Mouse (Mus musculus): ENCODE measurements around the gene A930004D18Rik. TPM values are rescaled to one million over a fixed set of nuclear protein-coding genes. Genes with fewer than 3 reads are reported as not detected.

The A930004D18Rik gene
- polyA plus RNA-seq, 1 experiment from 2014 or later, result 9.5 TPM

DNA sequence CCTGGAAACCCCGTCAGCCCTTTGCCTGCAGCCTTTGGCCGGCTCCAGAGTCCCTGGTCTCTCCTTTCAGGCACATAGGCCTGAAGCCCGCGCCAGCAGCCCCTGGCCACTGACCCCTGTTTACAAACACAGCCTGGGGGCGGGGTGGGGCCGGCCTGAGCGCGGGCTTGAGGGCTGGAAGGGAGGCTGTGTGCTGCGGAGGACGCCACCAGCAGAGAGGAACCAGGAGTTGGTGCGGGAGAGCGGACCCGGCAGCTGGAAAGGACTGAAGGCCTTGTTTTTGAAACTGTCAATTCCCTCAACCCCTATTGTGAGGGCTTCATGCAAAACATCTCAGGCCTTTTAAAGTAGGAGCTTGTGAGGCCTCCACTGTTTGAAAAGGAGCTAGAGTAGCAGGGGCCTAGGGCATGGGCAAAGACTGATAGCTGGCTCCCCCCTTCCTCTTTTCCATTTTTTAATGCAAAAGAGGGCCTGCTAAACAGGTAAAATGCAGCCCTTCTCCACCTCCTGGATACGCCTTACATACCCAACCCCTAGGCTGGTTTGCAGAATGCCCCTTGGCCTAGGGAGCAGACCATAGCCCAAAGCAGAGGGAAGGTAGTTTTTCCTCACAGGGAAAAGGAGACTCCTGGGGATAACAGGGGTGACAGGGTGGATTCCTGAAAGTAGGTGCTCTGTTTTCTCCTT is 3.8 kb upstream of the A930004D18Rik start:
- Histone ChIP-seq H3K9me3 (replicated peaks; ENCODE audit: control insufficient read depth, low read length) (no peaks in the 10 kb centered on the region), H3K36me3 (ENCODE audit: control insufficient read depth, insufficient read depth) (no peaks in the 10 kb centered on the region), H3K4me2 (ENCODE audit: low read depth, low read length) (peak overlapping the region; percentile 43), H3K4me3 (ENCODE audit: low read length) (no peak overlapping the region), H3K4me1 (ENCODE audit: control insufficient read depth, insufficient read depth, low read length) (peaks cover 14% of the 10 kb centered on the region), H3K9ac (ENCODE audit: low read length) (peak overlapping the region; percentile 63), H3K27me3 (ENCODE audit: control insufficient read depth, insufficient read depth, low read length) (no peaks in the 10 kb centered on the region), H3K27ac (ENCODE audit: low read length) (peak overlapping the region; percentile 3; the same call in 1 of the 2 replicates)
- WGBS, result 37% methylated on average over 14 of the region's 14 CpGs
- peak; percentile 52; the same call in 1 of the 2 replicates for ATAC-seq (replicated peaks; ENCODE audit: extremely low read depth, insufficient read depth, low FRiP score)

DNA sequence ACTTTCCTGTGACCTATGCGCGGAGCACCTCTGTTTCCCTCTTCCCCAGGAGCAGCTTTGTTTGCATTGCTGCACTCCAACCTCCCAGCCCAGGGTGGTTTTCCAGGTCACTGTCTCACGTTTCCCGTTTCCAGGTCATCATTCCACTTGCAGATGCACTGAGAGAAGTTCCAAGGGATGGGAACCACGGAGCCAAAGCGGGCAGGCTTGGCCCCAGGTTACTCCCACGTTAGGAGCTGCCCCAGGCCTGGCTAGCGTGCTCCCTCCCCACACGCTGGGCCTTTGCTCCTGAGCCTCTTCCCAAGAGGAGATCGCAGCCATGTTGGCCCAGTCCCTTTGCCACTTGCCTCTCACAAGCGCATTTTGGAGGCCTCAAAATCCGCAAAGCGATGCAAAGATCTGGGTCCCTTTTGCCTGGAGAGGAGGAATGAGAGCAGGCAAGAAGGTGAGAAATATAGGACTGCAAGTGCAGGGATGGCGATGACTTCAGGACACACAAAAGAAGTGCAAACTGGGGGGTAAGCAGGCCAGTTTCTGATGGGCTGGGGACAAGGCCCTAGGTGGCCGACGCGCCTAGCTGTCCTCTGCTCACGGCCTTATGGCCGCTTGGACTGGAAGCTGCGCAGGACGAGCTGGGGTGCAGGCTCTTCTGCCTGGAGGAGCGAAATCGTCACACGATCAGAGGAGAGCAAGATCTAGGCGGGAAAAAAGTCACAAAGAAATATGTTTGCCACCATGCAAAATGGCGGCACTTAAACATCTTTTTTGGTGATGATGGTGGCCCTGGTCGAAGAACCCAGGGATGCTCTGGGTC is 3.0 kb upstream of the A930004D18Rik start:
- Histone ChIP-seq H3K9ac (ENCODE audit: low read length) (peak overlapping the region; percentile 63), H3K4me2 (ENCODE audit: low read depth, low read length) (peak overlapping the region; percentile 43), H3K27me3 (ENCODE audit: control insufficient read depth, insufficient read depth, low read length) (no peaks in the 10 kb centered on the region), H3K4me1 (ENCODE audit: control insufficient read depth, insufficient read depth, low read length) (peaks cover 14% of the 10 kb centered on the region), H3K36me3 (ENCODE audit: control insufficient read depth, insufficient read depth) (no peaks in the 10 kb centered on the region), H3K4me3 (ENCODE audit: low read length) (no peak overlapping the region), H3K27ac (ENCODE audit: low read length) (no peak overlapping the region), H3K9me3 (replicated peaks; ENCODE audit: control insufficient read depth, low read length) (no peaks in the 10 kb centered on the region)
- ATAC-seq (replicated peaks; ENCODE audit: extremely low read depth, insufficient read depth, low FRiP score), result no peak
- WGBS, result 58% methylated on average over 27 of the region's 27 CpGs

DNA sequence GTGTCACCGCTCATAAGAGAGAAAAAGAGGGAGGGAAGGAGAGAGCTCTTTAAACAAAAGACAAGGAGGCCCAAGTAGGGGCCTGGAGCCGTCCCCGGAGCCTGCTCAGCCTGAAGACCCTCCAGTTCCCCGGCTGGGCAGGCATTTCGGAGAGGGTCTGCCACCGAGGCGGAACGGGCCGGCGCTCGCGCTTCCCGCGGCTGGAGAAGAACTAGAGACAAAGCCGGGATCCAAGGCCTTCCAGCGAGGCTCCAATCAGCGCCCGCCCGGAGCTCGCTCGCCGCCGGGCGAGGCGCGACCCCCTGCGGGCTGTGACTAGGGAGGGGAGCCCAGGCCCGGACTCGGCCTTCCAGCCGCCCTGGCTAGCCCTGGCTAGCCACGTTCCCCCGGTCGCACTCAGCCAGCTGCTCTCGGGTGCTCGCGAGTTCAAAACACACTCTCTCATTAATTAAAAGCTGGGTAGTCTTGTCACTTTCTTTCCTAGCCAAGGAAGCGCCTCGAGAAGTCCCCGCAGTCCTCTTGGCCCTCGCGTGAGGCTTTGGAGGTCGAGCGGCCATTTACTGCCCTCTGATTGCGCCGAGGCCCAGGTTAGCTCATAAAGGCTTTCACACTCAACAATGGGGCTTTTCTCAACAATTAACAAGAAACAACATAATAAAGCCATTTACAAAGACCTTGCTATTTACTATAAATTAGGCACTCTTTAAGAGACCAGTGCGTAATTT is 2.2 kb upstream of the A930004D18Rik start:
- ATAC-seq (replicated peaks; ENCODE audit: extremely low read depth, insufficient read depth, low FRiP score), result no peak; the same call in 1 of the 2 replicates
- H3K4me2 ChIP-seq (ENCODE audit: low read depth, low read length), result peak overlapping the region; percentile 53
- H3K27me3 ChIP-seq (ENCODE audit: control insufficient read depth, insufficient read depth, low read length), result no peaks in the 10 kb centered on the region
- no peak overlapping the region for H3K27ac ChIP-seq (ENCODE audit: low read length)
- peak overlapping the region; percentile 14 for H3K4me3 ChIP-seq (ENCODE audit: low read length)
- H3K4me1 ChIP-seq (ENCODE audit: control insufficient read depth, insufficient read depth, low read length), result peaks cover 14% of the 10 kb centered on the region
- 17% methylated on average over 46 of the region's 46 CpGs for WGBS
- H3K9me3 ChIP-seq (replicated peaks; ENCODE audit: control insufficient read depth, low read length), result no peaks in the 10 kb centered on the region
- peak overlapping the region; percentile 73 for H3K9ac ChIP-seq (ENCODE audit: low read length)
- H3K36me3 ChIP-seq (ENCODE audit: control insufficient read depth, insufficient read depth), result no peaks in the 10 kb centered on the region

DNA sequence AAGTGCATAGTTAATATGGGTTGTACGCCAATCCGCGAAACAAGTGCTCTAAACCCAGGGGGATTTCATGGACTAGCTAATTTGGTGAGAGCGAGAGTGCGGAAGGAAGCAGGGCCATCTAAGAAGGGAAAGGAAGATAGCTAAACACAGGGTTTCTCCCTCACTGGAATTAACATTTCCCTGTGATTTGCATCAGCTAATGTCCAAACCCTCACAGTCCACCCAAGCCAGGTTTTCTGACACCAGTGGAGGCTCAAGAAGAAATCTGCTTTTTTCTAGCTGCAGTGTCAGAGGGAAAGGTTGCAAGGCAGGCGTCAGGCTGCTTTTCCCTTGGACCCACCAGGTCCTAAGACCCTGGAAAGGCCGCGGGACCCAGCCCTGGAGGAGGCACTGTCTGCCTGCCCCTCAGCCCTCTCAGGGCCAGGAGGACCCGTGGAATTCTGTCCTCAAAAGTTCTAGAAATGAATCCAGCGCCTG is 1.4 kb upstream of the A930004D18Rik start:
- Histone ChIP-seq H3K9me3 (replicated peaks; ENCODE audit: control insufficient read depth, low read length) (no peaks in the 10 kb centered on the region), H3K4me1 (ENCODE audit: control insufficient read depth, insufficient read depth, low read length) (peaks cover 14% of the 10 kb centered on the region), H3K27me3 (ENCODE audit: control insufficient read depth, insufficient read depth, low read length) (no peaks in the 10 kb centered on the region), H3K27ac (ENCODE audit: low read length) (no peak overlapping the region), H3K4me2 (ENCODE audit: low read depth, low read length) (peak overlapping the region; percentile 53; the same call in 1 of the 2 replicates), H3K36me3 (ENCODE audit: control insufficient read depth, insufficient read depth) (no peaks in the 10 kb centered on the region), H3K9ac (ENCODE audit: low read length) (peak overlapping the region; percentile 73), H3K4me3 (ENCODE audit: low read length) (no peak overlapping the region)
- no peak for ATAC-seq (replicated peaks; ENCODE audit: extremely low read depth, insufficient read depth, low FRiP score)
- WGBS, result 69% methylated on average over 10 of the region's 10 CpGs

DNA sequence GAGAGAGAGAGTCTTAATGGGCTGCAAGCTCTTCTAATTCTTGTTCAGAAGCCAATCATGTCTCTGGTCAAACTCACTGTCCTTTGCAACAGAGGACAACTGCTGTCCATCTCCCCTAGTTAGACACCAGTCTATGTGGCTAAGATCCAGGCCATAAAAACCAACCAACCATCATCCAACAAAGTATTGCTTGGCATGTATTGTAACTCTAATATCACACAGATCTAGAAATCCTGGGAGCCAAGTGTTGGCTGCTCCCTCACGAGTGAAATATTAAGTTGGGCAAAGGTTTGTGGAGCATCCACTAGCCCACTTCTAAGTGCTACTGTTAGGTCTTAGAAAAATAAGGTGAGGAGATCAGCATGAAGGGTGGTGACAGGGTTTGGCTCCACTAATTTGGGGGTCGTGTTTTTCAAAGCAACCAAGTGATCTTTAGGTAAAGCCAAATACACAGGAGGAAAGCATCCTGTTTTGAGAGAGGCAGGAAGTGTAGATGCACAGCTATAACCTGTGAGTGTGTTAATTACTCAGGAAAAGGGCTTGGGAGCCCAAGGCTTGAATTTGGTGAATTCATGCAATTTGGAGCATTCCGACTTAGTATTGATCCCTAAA is 710 bp upstream of the A930004D18Rik start:
- H3K27ac ChIP-seq (ENCODE audit: low read length), result no peak overlapping the region
- H3K36me3 ChIP-seq (ENCODE audit: control insufficient read depth, insufficient read depth), result no peaks in the 10 kb centered on the region
- no peaks in the 10 kb centered on the region for H3K27me3 ChIP-seq (ENCODE audit: control insufficient read depth, insufficient read depth, low read length)
- ATAC-seq (replicated peaks; ENCODE audit: extremely low read depth, insufficient read depth, low FRiP score), result no peak
- H3K9ac ChIP-seq (ENCODE audit: low read length), result no peak overlapping the region
- 61% methylated on average over 3 of the region's 3 CpGs for WGBS
- H3K9me3 ChIP-seq (replicated peaks; ENCODE audit: control insufficient read depth, low read length), result no peaks in the 10 kb centered on the region
- H3K4me2 ChIP-seq (ENCODE audit: low read depth, low read length), result no peak overlapping the region
- H3K4me3 ChIP-seq (ENCODE audit: low read length), result no peak overlapping the region
- peaks cover 13% of the 10 kb centered on the region; the same call in 1 of the 2 replicates for H3K4me1 ChIP-seq (ENCODE audit: control insufficient read depth, insufficient read depth, low read length)

DNA sequence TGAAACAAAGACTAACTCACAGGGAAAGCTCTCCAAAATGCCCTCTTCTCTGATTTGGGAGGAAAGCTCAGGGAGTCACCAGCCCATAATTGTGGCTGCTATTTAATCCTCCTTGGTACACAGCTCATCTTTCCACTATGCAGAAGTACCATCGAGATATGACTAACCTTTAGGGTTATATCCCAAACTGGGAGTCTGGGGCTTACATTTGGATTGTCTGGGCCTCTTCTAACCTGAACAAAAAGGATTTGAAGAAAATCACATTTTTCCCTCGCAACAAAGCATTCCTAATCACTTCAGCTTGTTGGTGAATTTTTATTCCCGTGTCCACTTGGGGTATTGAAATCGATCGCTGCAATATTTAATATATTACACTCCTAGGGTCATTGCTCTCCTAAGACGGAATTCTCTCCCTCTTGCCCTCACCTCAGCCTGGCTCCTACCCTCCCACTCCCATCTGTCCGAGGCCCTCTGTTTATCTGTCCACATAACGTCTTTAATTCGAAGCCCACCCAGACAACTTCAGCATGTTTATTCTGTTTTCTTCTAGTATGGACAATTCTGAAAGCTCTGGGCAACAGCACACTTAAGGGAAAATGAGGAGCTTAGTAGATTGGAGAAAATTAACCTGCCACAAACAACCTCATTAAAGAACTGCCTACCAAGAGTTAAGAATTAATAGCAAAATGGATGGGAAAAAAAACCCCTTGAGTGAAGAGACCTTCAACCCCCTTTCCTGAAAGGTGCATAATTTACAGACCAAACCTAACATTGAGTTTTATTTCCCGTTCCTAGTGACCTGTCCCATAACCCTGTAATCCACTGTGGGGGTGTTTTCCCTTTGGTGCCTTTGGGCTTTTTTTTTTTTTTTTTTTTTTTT is 2.9 kb downstream of the A930004D18Rik start:
- ATAC-seq (replicated peaks; ENCODE audit: extremely low read depth, insufficient read depth, low FRiP score), result no peak
- Histone ChIP-seq H3K36me3 (ENCODE audit: control insufficient read depth, insufficient read depth) (no peaks in the 10 kb centered on the region), H3K4me3 (ENCODE audit: low read length) (no peak overlapping the region), H3K27ac (ENCODE audit: low read length) (no peak overlapping the region), H3K4me1 (ENCODE audit: control insufficient read depth, insufficient read depth, low read length) (peaks cover 16% of the 10 kb centered on the region), H3K27me3 (ENCODE audit: control insufficient read depth, insufficient read depth, low read length) (no peaks in the 10 kb centered on the region), H3K4me2 (ENCODE audit: low read depth, low read length) (no peak overlapping the region), H3K9me3 (replicated peaks; ENCODE audit: control insufficient read depth, low read length) (no peaks in the 10 kb centered on the region), H3K9ac (ENCODE audit: low read length) (no peak overlapping the region)
- WGBS, result 89% methylated on average over 10 of the region's 10 CpGs

DNA sequence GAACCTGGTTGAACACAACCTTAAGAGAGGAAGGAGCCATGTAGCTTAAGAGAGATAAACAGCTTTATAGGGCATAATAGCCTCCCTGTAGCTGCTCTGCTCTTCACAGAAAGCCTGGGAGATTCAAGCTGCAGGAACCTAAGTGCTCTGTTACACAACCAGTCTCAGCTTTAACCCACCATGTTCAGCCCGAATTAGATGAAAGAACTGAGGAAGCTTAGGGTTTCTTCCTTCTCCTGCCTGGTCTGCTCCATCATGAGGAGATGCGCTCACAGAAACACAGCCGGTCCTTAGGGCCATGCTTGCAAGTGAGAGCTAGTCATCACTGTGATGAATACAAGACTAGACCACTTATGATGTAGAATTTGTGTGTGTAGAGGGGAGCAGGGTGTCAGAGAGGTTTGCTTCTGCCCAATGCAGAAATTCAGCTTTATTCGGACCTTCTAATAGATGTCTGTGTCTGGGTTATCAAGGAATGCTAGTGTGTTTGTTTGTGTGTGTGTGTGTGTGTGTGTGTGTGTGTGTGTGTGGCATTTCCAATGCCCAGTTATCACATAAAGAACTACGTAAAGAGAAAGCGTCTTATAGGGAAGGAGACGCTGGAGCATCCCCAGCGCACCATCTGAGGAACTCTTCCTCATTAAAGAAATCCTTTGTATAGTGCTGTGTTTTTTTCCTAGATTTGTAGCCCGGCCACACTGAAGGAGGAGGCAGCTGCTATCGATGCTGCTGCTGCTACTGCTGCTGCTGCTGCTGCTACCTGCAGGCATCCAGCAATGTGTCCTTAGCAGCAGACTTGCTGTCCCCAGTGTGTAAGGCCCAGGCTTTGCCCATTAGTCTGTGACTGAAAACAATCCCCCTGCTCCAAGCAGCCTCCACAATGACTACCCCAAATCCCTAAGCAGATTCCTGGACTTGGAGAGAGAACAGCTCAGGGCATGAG is 4.1 kb downstream of the A930004D18Rik start:
- H3K4me2 ChIP-seq (ENCODE audit: low read depth, low read length), result no peak overlapping the region
- H3K27ac ChIP-seq (ENCODE audit: low read length), result no peak overlapping the region
- peaks cover 16% of the 10 kb centered on the region for H3K4me1 ChIP-seq (ENCODE audit: control insufficient read depth, insufficient read depth, low read length)
- no peaks in the 10 kb centered on the region for H3K9me3 ChIP-seq (replicated peaks; ENCODE audit: control insufficient read depth, low read length)
- H3K36me3 ChIP-seq (ENCODE audit: control insufficient read depth, insufficient read depth), result no peaks in the 10 kb centered on the region
- no peak for ATAC-seq (replicated peaks; ENCODE audit: extremely low read depth, insufficient read depth, low FRiP score)
- no peak overlapping the region for H3K4me3 ChIP-seq (ENCODE audit: low read length)
- no peaks in the 10 kb centered on the region for H3K27me3 ChIP-seq (ENCODE audit: control insufficient read depth, insufficient read depth, low read length)
- WGBS, result 60% methylated on average over 10 of the region's 10 CpGs
- H3K9ac ChIP-seq (ENCODE audit: low read length), result no peak overlapping the region

Data from heart, embryonic 16.5 days (tissue).